In the genomic region with DNA sequence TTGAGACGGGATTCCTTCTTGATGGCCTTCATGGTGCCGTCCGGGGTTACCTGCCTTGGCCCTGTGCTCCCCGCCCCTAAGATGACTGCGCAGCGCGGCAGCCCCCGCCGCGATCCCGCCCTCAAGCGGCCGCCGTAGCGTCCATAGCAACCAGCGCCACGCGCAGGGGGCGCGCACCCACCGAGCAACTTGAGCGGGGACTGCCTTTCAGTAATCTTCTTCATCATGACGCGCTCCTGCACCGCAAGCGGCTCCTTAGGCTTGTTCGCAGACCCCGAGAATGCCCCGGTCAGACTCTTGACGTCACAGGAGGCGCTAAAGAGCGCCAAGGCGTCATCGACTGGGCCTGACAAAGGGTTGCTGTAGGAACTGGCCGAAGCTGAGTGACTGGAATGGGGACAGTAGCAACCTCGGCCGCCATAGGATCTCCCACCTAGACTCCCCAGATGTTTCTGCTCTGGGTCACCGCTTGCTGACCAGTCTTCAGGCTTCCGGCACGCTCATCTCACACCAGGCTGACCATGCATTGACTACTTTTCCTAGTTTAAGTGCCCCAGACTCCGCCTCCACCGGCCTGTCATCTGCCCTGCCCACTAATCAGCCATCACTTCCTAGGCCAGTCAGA, we compare ENCODE assay signal across 8 mouse cellular contexts. TPM values are rescaled to one million over a fixed set of nuclear protein-coding genes. Genes with fewer than 3 reads are reported as not detected.
DNase-seq lines count a peak whose midpoint lies in the region; ATAC-seq and TF ChIP-seq lines count a peak whose summit lies in the region.

A gene (minus strand): TSS at position 524 of the 625 bp plus-strand sequence.

- no peak for TF ChIP-seq CTCF in spleen, adult 2 months (IDR thresholded peaks at IDR 0.05; ENCODE audit: extremely low read depth, insufficient read depth, insufficient read length, insufficient replicate concordance)

- no peak within 1 kb of the TSS for H3K27ac ChIP-seq in limb, embryonic 14.5 days (replicated peaks; ENCODE audit: low read depth, low read length)
- H3K27ac ChIP-seq in midbrain, embryonic 13.5 days = no peak within 1 kb of the TSS
- no peak within 1 kb of the TSS for H3K27ac ChIP-seq in spleen, adult 2 months (ENCODE audit: insufficient read depth, low read length)

- H3K9ac ChIP-seq in limb, embryonic 14.5 days (ENCODE audit: low read depth, low read length, severe bottlenecking) = peak within 1 kb of the TSS; percentile 65
- H3K9ac ChIP-seq in midbrain, embryonic 13.5 days (replicated peaks) = peak within 1 kb of the TSS; percentile 69

- peak within 1 kb of the TSS; percentile 94 for H3K4me2 ChIP-seq in limb, embryonic 14.5 days (replicated peaks; ENCODE audit: low read depth, low read length, severe bottlenecking)
- H3K4me2 ChIP-seq in midbrain, embryonic 13.5 days (replicated peaks) = peak within 1 kb of the TSS; percentile 90

- H3K4me3 ChIP-seq in limb, embryonic 14.5 days (replicated peaks; ENCODE audit: low read length) = peak within 1 kb of the TSS; percentile 49
- peak within 1 kb of the TSS; percentile 49 for H3K4me3 ChIP-seq in midbrain, embryonic 13.5 days (replicated peaks)
- H3K4me3 ChIP-seq in spleen, adult 2 months (ENCODE audit: extremely low read depth, insufficient read depth, insufficient read length) = peak within 1 kb of the TSS; percentile 62

- peak; percentile 34 for DNase-seq in CD4-positive, CD25-positive, alpha-beta regulatory T cell, adult 2 months (ENCODE audit: low read depth, low spot score)
- peak; percentile 77 to 83 for DNase-seq in cerebellum, postnatal 25 days
- peak; percentile 62 to 75 for DNase-seq in heart, adult 18-20 months
- DNase-seq in kidney, adult 11 months = peak; percentile 62
- peak; percentile 23 for DNase-seq in limb, embryonic 14.5 days (ENCODE audit: low spot score)
- peak in 1 of 2 experiments; percentile 13 for DNase-seq in spleen, adult 2 months (ENCODE audit: low read depth in 1 of 2, low spot score in 2 of 2)

- WGBS in limb, embryonic 14.5 days = 1% methylated on average over 42 of the region's 42 CpGs
- WGBS in midbrain, embryonic 13.5 days = under 1% methylated on average over 42 of the region's 42 CpGs
- WGBS in spleen, adult 2 months = 7% methylated on average over 42 of the region's 42 CpGs

- ATAC-seq in CD4-positive, CD25-positive, alpha-beta regulatory T cell, adult 4 months = no peak
- ATAC-seq in limb, embryonic 14.5 days (ENCODE audit: low FRiP score, low read depth) = peak; percentile 80
- peak; percentile 90 for ATAC-seq in midbrain, embryonic 13.5 days

- no peaks in the 10 kb centered on the region for H3K9me3 ChIP-seq in limb, embryonic 14.5 days (ENCODE audit: control insufficient read depth, low read length)
- no peaks in the 10 kb centered on the region for H3K9me3 ChIP-seq in midbrain, embryonic 13.5 days

- H3K27me3 ChIP-seq in limb, embryonic 14.5 days (ENCODE audit: control insufficient read depth, insufficient read depth, low read length) = no peaks in the 10 kb centered on the region
- H3K27me3 ChIP-seq in midbrain, embryonic 13.5 days = peaks cover 3% of the 10 kb centered on the region; the same call in 1 of the 2 replicates
- no peaks in the 10 kb centered on the region for H3K27me3 ChIP-seq in spleen, adult 2 months (ENCODE audit: control insufficient read depth, insufficient read depth, low read length)

- H3K36me3 ChIP-seq in limb, embryonic 14.5 days (ENCODE audit: control insufficient read depth, insufficient read depth, low read length) = no peaks in the 10 kb centered on the region
- H3K36me3 ChIP-seq in midbrain, embryonic 13.5 days = no peaks in the 10 kb centered on the region
- H3K36me3 ChIP-seq in spleen, adult 2 months (ENCODE audit: control insufficient read depth, insufficient read depth, low read length) = no peaks in the 10 kb centered on the region

- H3K4me1 ChIP-seq in limb, embryonic 14.5 days (ENCODE audit: control insufficient read depth, insufficient read depth, low read length) = peaks cover 9% of the 10 kb centered on the region; the same call in 1 of the 2 replicates
- H3K4me1 ChIP-seq in midbrain, embryonic 13.5 days (replicated peaks) = peaks cover 6% of the 10 kb centered on the region
- H3K4me1 ChIP-seq in spleen, adult 2 months (ENCODE audit: control insufficient read depth, insufficient read depth, insufficient read length) = peaks cover 2% of the 10 kb centered on the region; the same call in 1 of the 2 replicates

- no peak for TF ChIP-seq POLR2A in limb, embryonic 14.5 days (IDR thresholded peaks at IDR 0.05; ENCODE audit: borderline replicate concordance, extremely low read depth, insufficient read depth, insufficient read length)
- no peak for TF ChIP-seq POLR2A in spleen, adult 2 months (IDR thresholded peaks at IDR 0.05; ENCODE audit: low read depth, low read length)

RNA-seq across cellular contexts. Expression of the gene that starts here (rescaled TPM):
- polyA plus RNA-seq in CD4-positive, CD25-positive, alpha-beta regulatory T cell, adult 4 months (2017; shearing (Covaris generic)) = not detected
- total RNA-seq in heart, adult 18-20 months (2021) = 1 to 10 TPM in 1 of 2 experiments, under 1 TPM in 1; 0.67 to 1.5 TPM
- 2.5 and 2.6 TPM in 2 replicates for polyA plus RNA-seq in limb, embryonic 14.5 days (2012; rRNA removed)
- polyA plus RNA-seq in limb, embryonic 14.5 days (2014; fragmentation: Nextera tagmentation; extraction: Ambion mirVana) = 1.2 and 1.5 TPM in 2 replicates
- 2.4 and 3.6 TPM in 2 replicates for polyA plus RNA-seq in midbrain, embryonic 13.5 days (2015; fragmentation: Nextera tagmentation; extraction: Ambion mirVana)
- polyA plus RNA-seq in spleen, adult 2 months (2012; rRNA removed) = 0.06 and 0.11 TPM in 2 replicates
